Mouse (Mus musculus) urinary bladder, postnatal 4 days (tissue): ENCODE data around the gene Hist4h4.

Experiments used
- DNase-seq, 2 experiments: peaks; one replicate each; pipeline ENCODE4 v3.0.0; 2021 to 2022; ENCODE audit warnings: low spot score in 2 of 2

The Hist4h4 gene

GRCm38 (mm10) chr6:136782761-136783160 lies 21.5 kb downstream of the Hist4h4 start:
- no peak for DNase-seq

GRCm38 (mm10) chr6:136782146-136782545 lies 22.1 kb downstream of the Hist4h4 start:
- DNase-seq: no peak

GRCm38 (mm10) chr6:136781377-136781986 lies 22.7 kb downstream of the Hist4h4 start, which contains the start of gene Gucy2c:
TSS of gene Gucy2c (minus strand) at chr6:136781765.
- DNase-seq: no peak

GRCm38 (mm10) chr6:136776392-136776791 lies 27.8 kb downstream of the Hist4h4 start:
- no peak for DNase-seq

GRCm38 (mm10) chr6:136769859-136770258 lies 34.4 kb downstream of the Hist4h4 start:
- DNase-seq: no peak

GRCm38 (mm10) chr6:136769143-136769542 lies 35.1 kb downstream of the Hist4h4 start:
- DNase-seq: no peak

- DNase-seq: no peak
These were observed 40.3 kb downstream of the Hist4h4 start for GRCm38 (mm10) chr6:136763912-136764311.
